Mouse (Mus musculus) MEL (cell line): ENCODE measurements around the gene Eef1a2.

ENCODE experiments used
- MAZ ChIP-seq: IDR thresholded peaks from 2 replicates; pipeline ENCODE4 v1.6.1; 2012; ENCODE audit warnings: low read depth, mild to moderate bottlenecking, inconsistent platforms, low read length, improper control_type of control experiment
- TBP ChIP-seq: IDR thresholded peaks from 2 replicates; pipeline ENCODE4 v1.8.0; 2011; ENCODE audit warnings: low read depth, low read length, improper control_type of control experiment

DNA sequence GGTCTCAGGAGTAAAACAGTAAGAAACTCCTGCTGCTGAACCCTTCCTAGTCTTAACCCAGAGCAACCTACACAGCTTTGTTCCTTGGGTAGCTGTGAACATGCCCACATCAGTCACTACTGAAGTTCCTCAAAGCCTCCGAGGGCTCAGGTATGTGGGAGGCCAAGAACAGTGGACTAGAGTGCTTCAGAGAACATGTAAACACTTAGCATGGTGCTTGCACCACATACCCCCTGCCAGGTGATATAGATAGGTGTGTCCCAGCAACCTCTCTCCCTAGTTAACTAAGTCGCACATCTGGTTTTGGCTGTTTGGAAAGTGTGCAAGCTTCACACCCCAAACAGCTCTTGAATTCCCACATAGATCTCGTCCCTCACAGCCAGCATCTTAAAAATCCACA is 44.8 kb upstream of the Eef1a2 start:
- TF ChIP-seq MAZ: no peak
- no peak for TF ChIP-seq TBP
